Mouse (Mus musculus) forebrain, embryonic 15.5 days (tissue): ENCODE data around the gene Zfp382. TPM values are rescaled to one million over a fixed set of nuclear protein-coding genes. Genes with fewer than 3 reads are reported as not detected.
"Not testable (repeated sequence)": the region's sequence is repeated elsewhere in the genome, so short reads cannot be mapped to it uniquely, and the experiment has no call there.

Source experiments
- ATAC-seq: fragments of 200-750 bp; cut with Nextera tagmentation; replicated peaks from 2 replicates; pipeline ENCODE4 v1.8.0; 2017; ENCODE audit warnings: mild to moderate bottlenecking, moderate TSS enrichment, moderate library complexity
- H3K27ac ChIP-seq: fragments of 300-500 bp; sonication (generic); replicated peaks from 2 replicates; pipeline ENCODE4 v1.5.1; 2015; ENCODE audit warnings: mild to moderate bottlenecking, inconsistent platforms
- H3K27me3 ChIP-seq: fragments of 300-500 bp; sonication (generic); 2 replicates; pipeline ENCODE4 v1.6.1; 2015; ENCODE audit warnings: inconsistent platforms
- H3K36me3 ChIP-seq: fragments of 300-500 bp; sonication (generic); 2 replicates; pipeline ENCODE4 v1.6.1; 2015; ENCODE audit warnings: mild to moderate bottlenecking, inconsistent platforms
- H3K4me1 ChIP-seq: fragments of 300-500 bp; sonication (generic); 2 replicates; pipeline ENCODE4 v1.6.1; 2015; ENCODE audit warnings: inconsistent platforms
- H3K4me2 ChIP-seq: fragments of 300-500 bp; sonication (generic); replicated peaks from 2 replicates; pipeline ENCODE4 v1.6.1; 2015; ENCODE audit warnings: mild to moderate bottlenecking, inconsistent platforms
- H3K4me3 ChIP-seq: fragments of 300-500 bp; sonication (generic); 2 replicates; pipeline ENCODE4 v1.5.1; 2015; ENCODE audit warnings: mild to moderate bottlenecking, inconsistent platforms
- H3K9ac ChIP-seq: fragments of 300-500 bp; sonication (generic); replicated peaks from 2 replicates; pipeline ENCODE4 v1.6.1; 2015; ENCODE audit warnings: mild to moderate bottlenecking, inconsistent platforms
- H3K9me3 ChIP-seq: fragments of 300-500 bp; sonication (generic); 2 replicates; pipeline ENCODE4 v1.6.1; 2016; ENCODE audit warnings: inconsistent platforms
- WGBS: fragments of 180-500 bp; shearing (Covaris S2); methylation state at CpG from one replicate; pipeline ENCODE4 v1.1.7; 2015; ENCODE audit warnings: mixed read lengths; 5-methylcytosine and 5-hydroxymethylcytosine counted together
- polyA plus RNA-seq: library from polyadenylated mRNA; unstranded; fragments of >200 nt; fragmentation: Nextera tagmentation; extraction: Ambion mirVana; gene quantifications from 2 replicates; pipeline ENCODE4 v1.2.1, GENCODE M21; 2015

The Zfp382 gene
- polyA plus RNA-seq, 1 experiment from 2014 or later: 24.9 TPM

- H3K4me2 ChIP-seq: peak overlapping the region; percentile 69
- H3K4me3 ChIP-seq: peak overlapping the region; percentile 70
- peak overlapping the region; percentile 99 for H3K27ac ChIP-seq
- ATAC-seq: no peak
- H3K9ac ChIP-seq: peak overlapping the region; percentile 93
- no peaks in the 10 kb centered on the region for H3K27me3 ChIP-seq
- peaks cover 42% of the 10 kb centered on the region for H3K4me1 ChIP-seq
- peaks cover 21% of the 10 kb centered on the region for H3K36me3 ChIP-seq
- WGBS: under 1% methylated on average over 5 of the region's 5 CpGs
- no peaks in the 10 kb centered on the region for H3K9me3 ChIP-seq
Observed at GRCm38 (mm10) chr7:30095551-30096125, 26.1 kb upstream of the Zfp382 start.

- Histone ChIP-seq H3K4me1 (peaks cover 35% of the 10 kb centered on the region), H3K27ac (peak overlapping the region; percentile 80), H3K36me3 (peaks cover 52% of the 10 kb centered on the region), H3K9me3 (peaks cover 9% of the 10 kb centered on the region; the same call in 1 of the 2 replicates), H3K27me3 (no peaks in the 10 kb centered on the region), H3K4me2 (peak overlapping the region; percentile 17; the same call in 1 of the 2 replicates), H3K9ac (no peak overlapping the region), H3K4me3 (0 out of 2 replicates have a peak overlapping the region, but pooled peaks have one; percentile 6)
- ATAC-seq: no peak
- WGBS: 80% methylated on average over 13 of the region's 13 CpGs
Observed at GRCm38 (mm10) chr7:30099297-30099696, 22.4 kb upstream of the Zfp382 start.

- Histone ChIP-seq H3K27me3 (no peaks in the 10 kb centered on the region), H3K27ac (no peak overlapping the region), H3K36me3 (no peaks in the 10 kb centered on the region), H3K9ac (no peak overlapping the region), H3K4me3 (no peak overlapping the region), H3K4me2 (no peak overlapping the region), H3K9me3 (no peaks in the 10 kb centered on the region), H3K4me1 (peaks cover 2% of the 10 kb centered on the region)
- ATAC-seq: no peak
- WGBS: 96% methylated on average over 5 of the region's 5 CpGs
Observed at GRCm38 (mm10) chr7:30116076-30116475, 5.7 kb upstream of the Zfp382 start.

- H3K4me3 ChIP-seq: not testable (repeated sequence)
- 97% methylated on average over 12 of the region's 12 CpGs for WGBS
Observed at GRCm38 (mm10) chr7:30117935-30118334, 3.8 kb upstream of the Zfp382 start.

GRCm38 (mm10) chr7:30122188-30122530 is 417 bp downstream of the Zfp382 start:
- Histone ChIP-seq H3K9me3 (no peaks in the 10 kb centered on the region), H3K27me3 (no peaks in the 10 kb centered on the region), H3K27ac (peak overlapping the region; percentile 91), H3K4me3 (peak overlapping the region; percentile 84), H3K36me3 (peaks cover 13% of the 10 kb centered on the region), H3K4me1 (peaks cover 16% of the 10 kb centered on the region), H3K4me2 (peak overlapping the region; percentile 70), H3K9ac (peak overlapping the region; percentile 88)
- WGBS: 5% methylated on average over 15 of the region's 15 CpGs
- ATAC-seq: peak; percentile 41

More at GRCm38 (mm10) chr7:30117935-30118334, 3.8 kb upstream of the Zfp382 start:
- H3K9me3 ChIP-seq, H3K4me2 ChIP-seq, ATAC-seq, H3K27ac ChIP-seq, H3K4me1 ChIP-seq, H3K36me3 ChIP-seq, H3K27me3 ChIP-seq, H3K9ac ChIP-seq: not testable (repeated sequence)

- Histone ChIP-seq H3K4me2 (no peak overlapping the region), H3K9me3 (no peaks in the 10 kb centered on the region), H3K36me3 (peaks cover 78% of the 10 kb centered on the region), H3K9ac (no peak overlapping the region), H3K27ac (no peak overlapping the region), H3K4me1 (no peaks in the 10 kb centered on the region), H3K27me3 (no peaks in the 10 kb centered on the region), H3K4me3 (no peak overlapping the region)
- 96% methylated on average over 8 of the region's 8 CpGs for WGBS
- no peak for ATAC-seq
Observed at GRCm38 (mm10) chr7:30129900-30130299, 8.2 kb downstream of the Zfp382 start.

- Histone ChIP-seq H3K9me3 (no peaks in the 10 kb centered on the region), H3K36me3 (peaks cover 80% of the 10 kb centered on the region), H3K4me1 (no peaks in the 10 kb centered on the region), H3K4me2 (no peak overlapping the region), H3K27ac (no peak overlapping the region), H3K4me3 (no peak overlapping the region), H3K9ac (no peak overlapping the region), H3K27me3 (no peaks in the 10 kb centered on the region)
- WGBS: 95% methylated on average over 4 of the region's 4 CpGs
- no peak for ATAC-seq
Observed at GRCm38 (mm10) chr7:30132396-30132795, 10.7 kb downstream of the Zfp382 start.

GRCm38 (mm10) chr7:30136826-30137225 is 15.1 kb downstream of the Zfp382 start:
- WGBS: 91% methylated on average over 10 of the region's 10 CpGs
- Histone ChIP-seq H3K9ac (no peak overlapping the region), H3K27me3 (no peaks in the 10 kb centered on the region), H3K4me3 (no peak overlapping the region), H3K27ac (no peak overlapping the region), H3K4me2 (no peak overlapping the region), H3K36me3 (peaks cover 67% of the 10 kb centered on the region), H3K4me1 (no peaks in the 10 kb centered on the region), H3K9me3 (no peaks in the 10 kb centered on the region)
- no peak for ATAC-seq

GRCm38 (mm10) chr7:30143170-30143554 is 21.4 kb downstream of the Zfp382 start:
- Histone ChIP-seq H3K36me3 (peaks cover 14% of the 10 kb centered on the region; the same call in 1 of the 2 replicates), H3K9ac (peak overlapping the region; percentile 65), H3K4me2 (peak overlapping the region; percentile 66), H3K4me3 (peak overlapping the region; percentile 63), H3K27ac (peak overlapping the region; percentile 85), H3K9me3 (peaks cover 2% of the 10 kb centered on the region), H3K4me1 (peaks cover 12% of the 10 kb centered on the region; the same call in 1 of the 2 replicates), H3K27me3 (no peaks in the 10 kb centered on the region)
- ATAC-seq: no peak; the same call in none of the 2 replicates
- 19% methylated on average over 8 of the region's 8 CpGs for WGBS

- H3K27ac ChIP-seq: peak overlapping the region; percentile 85
- peaks cover 8% of the 10 kb centered on the region for H3K9me3 ChIP-seq
- 3% methylated on average over 35 of the region's 35 CpGs for WGBS
- ATAC-seq: peak; percentile 97
- peak overlapping the region; percentile 65 for H3K9ac ChIP-seq
- peak overlapping the region; percentile 63 for H3K4me3 ChIP-seq
- H3K4me1 ChIP-seq: peaks cover 12% of the 10 kb centered on the region; the same call in 1 of the 2 replicates
- H3K36me3 ChIP-seq: peaks cover 12% of the 10 kb centered on the region; the same call in 1 of the 2 replicates
- no peaks in the 10 kb centered on the region for H3K27me3 ChIP-seq
- H3K4me2 ChIP-seq: peak overlapping the region; percentile 66
Observed at GRCm38 (mm10) chr7:30143555-30144209, 21.9 kb downstream of the Zfp382 start.

- 92% methylated on average over 5 of the region's 5 CpGs for WGBS
- Histone ChIP-seq H3K27ac (no peak overlapping the region), H3K4me1 (peaks cover 12% of the 10 kb centered on the region; the same call in 1 of the 2 replicates), H3K4me2 (no peak overlapping the region), H3K9me3 (peaks cover 32% of the 10 kb centered on the region), H3K27me3 (no peaks in the 10 kb centered on the region), H3K9ac (no peak overlapping the region), H3K4me3 (no peak overlapping the region), H3K36me3 (peaks cover 13% of the 10 kb centered on the region; the same call in 1 of the 2 replicates)
- ATAC-seq: no peak
Observed at GRCm38 (mm10) chr7:30147011-30147410, 25.3 kb downstream of the Zfp382 start.

GRCm38 (mm10) chr7:30154040-30154439 is 32.3 kb downstream of the Zfp382 start:
- ATAC-seq: no peak
- Histone ChIP-seq H3K27ac (no peak overlapping the region), H3K9me3 (peaks cover 68% of the 10 kb centered on the region), H3K4me3 (no peak overlapping the region), H3K27me3 (no peaks in the 10 kb centered on the region), H3K4me2 (no peak overlapping the region), H3K4me1 (no peaks in the 10 kb centered on the region), H3K36me3 (peaks cover 59% of the 10 kb centered on the region), H3K9ac (no peak overlapping the region)
- WGBS: 95% methylated on average over 1 of the region's 1 CpGs
